Mouse (Mus musculus): Measurements from ENCODE around the gene Hs6st2. TPM values are rescaled to one million over a fixed set of nuclear protein-coding genes. Genes with fewer than 3 reads are reported as not detected.

Hs6st2 gene
- not detected in 2 replicates for total RNA-seq (2017)

- no peak for ATAC-seq (ENCODE audit: extremely low read depth, insufficient number of reproducible peaks, low FRiP score, poor library complexity, severe bottlenecking)
Observed at GRCm38 (mm10) chrX:51681756-51682155, at the start of gene Hs6st2. Hs6st2 (minus strand) TSS chrX:51681856.

- ATAC-seq (ENCODE audit: extremely low read depth, insufficient number of reproducible peaks, low FRiP score, poor library complexity, severe bottlenecking): no peak
Observed at GRCm38 (mm10) chrX:51714086-51714745, 32.6 kb upstream of the Hs6st2 start.

- no peak for ATAC-seq (ENCODE audit: extremely low read depth, insufficient number of reproducible peaks, low FRiP score, poor library complexity, severe bottlenecking)
Observed at GRCm38 (mm10) chrX:51712996-51713395, 31.3 kb upstream of the Hs6st2 start.

- ATAC-seq (ENCODE audit: extremely low read depth, insufficient number of reproducible peaks, low FRiP score, poor library complexity, severe bottlenecking): no peak
Observed at GRCm38 (mm10) chrX:51702823-51703222, 21.2 kb upstream of the Hs6st2 start.

GRCm38 (mm10) chrX:51699079-51699478, 17.4 kb upstream of the Hs6st2 start:
- no peak for ATAC-seq (ENCODE audit: extremely low read depth, insufficient number of reproducible peaks, low FRiP score, poor library complexity, severe bottlenecking)

GRCm38 (mm10) chrX:51686048-51686949, 4.6 kb upstream of the Hs6st2 start:
- ATAC-seq (ENCODE audit: extremely low read depth, insufficient number of reproducible peaks, low FRiP score, poor library complexity, severe bottlenecking): no peak

- ATAC-seq (ENCODE audit: extremely low read depth, insufficient number of reproducible peaks, low FRiP score, poor library complexity, severe bottlenecking): no peak
Observed at GRCm38 (mm10) chrX:51684336-51685056, 2.8 kb upstream of the Hs6st2 start.

GRCm38 (mm10) chrX:51681170-51681667, 437 bp downstream of the Hs6st2 start:
- ATAC-seq (ENCODE audit: extremely low read depth, insufficient number of reproducible peaks, low FRiP score, poor library complexity, severe bottlenecking): no peak

GRCm38 (mm10) chrX:51680428-51681169, 1.1 kb downstream of the Hs6st2 start:
- ATAC-seq (ENCODE audit: extremely low read depth, insufficient number of reproducible peaks, low FRiP score, poor library complexity, severe bottlenecking): no peak

- ATAC-seq (ENCODE audit: extremely low read depth, insufficient number of reproducible peaks, low FRiP score, poor library complexity, severe bottlenecking): no peak
Observed at GRCm38 (mm10) chrX:51679601-51680427, 1.8 kb downstream of the Hs6st2 start.

GRCm38 (mm10) chrX:51658236-51658635, 23.4 kb downstream of the Hs6st2 start:
- no peak for ATAC-seq (ENCODE audit: extremely low read depth, insufficient number of reproducible peaks, low FRiP score, poor library complexity, severe bottlenecking)

GRCm38 (mm10) chrX:51642661-51643257, 38.9 kb downstream of the Hs6st2 start:
- no peak for ATAC-seq (ENCODE audit: extremely low read depth, insufficient number of reproducible peaks, low FRiP score, poor library complexity, severe bottlenecking)

GRCm38 (mm10) chrX:51635756-51636155, 45.9 kb downstream of the Hs6st2 start:
- no peak for ATAC-seq (ENCODE audit: extremely low read depth, insufficient number of reproducible peaks, low FRiP score, poor library complexity, severe bottlenecking)

GRCm38 (mm10) chrX:51631376-51631775, 50.3 kb downstream of the Hs6st2 start:
- no peak for ATAC-seq (ENCODE audit: extremely low read depth, insufficient number of reproducible peaks, low FRiP score, poor library complexity, severe bottlenecking)

GRCm38 (mm10) chrX:51614384-51615004, 67.2 kb downstream of the Hs6st2 start:
- ATAC-seq (ENCODE audit: extremely low read depth, insufficient number of reproducible peaks, low FRiP score, poor library complexity, severe bottlenecking): no peak

GRCm38 (mm10) chrX:51610743-51611142, 70.9 kb downstream of the Hs6st2 start:
- ATAC-seq (ENCODE audit: extremely low read depth, insufficient number of reproducible peaks, low FRiP score, poor library complexity, severe bottlenecking): no peak

GRCm38 (mm10) chrX:51606231-51606863, 75.3 kb downstream of the Hs6st2 start:
- no peak for ATAC-seq (ENCODE audit: extremely low read depth, insufficient number of reproducible peaks, low FRiP score, poor library complexity, severe bottlenecking)

Measured in neutrophil, adult 5-6 weeks (primary cell).